Mouse (Mus musculus): ENCODE results near the gene Cacnb4. TPM values are rescaled to one million over a fixed set of nuclear protein-coding genes. Genes with fewer than 3 reads are reported as not detected.

Gene Cacnb4
- polyA plus RNA-seq, 1 experiment from 2014 or later: 0.30 TPM

DNA sequence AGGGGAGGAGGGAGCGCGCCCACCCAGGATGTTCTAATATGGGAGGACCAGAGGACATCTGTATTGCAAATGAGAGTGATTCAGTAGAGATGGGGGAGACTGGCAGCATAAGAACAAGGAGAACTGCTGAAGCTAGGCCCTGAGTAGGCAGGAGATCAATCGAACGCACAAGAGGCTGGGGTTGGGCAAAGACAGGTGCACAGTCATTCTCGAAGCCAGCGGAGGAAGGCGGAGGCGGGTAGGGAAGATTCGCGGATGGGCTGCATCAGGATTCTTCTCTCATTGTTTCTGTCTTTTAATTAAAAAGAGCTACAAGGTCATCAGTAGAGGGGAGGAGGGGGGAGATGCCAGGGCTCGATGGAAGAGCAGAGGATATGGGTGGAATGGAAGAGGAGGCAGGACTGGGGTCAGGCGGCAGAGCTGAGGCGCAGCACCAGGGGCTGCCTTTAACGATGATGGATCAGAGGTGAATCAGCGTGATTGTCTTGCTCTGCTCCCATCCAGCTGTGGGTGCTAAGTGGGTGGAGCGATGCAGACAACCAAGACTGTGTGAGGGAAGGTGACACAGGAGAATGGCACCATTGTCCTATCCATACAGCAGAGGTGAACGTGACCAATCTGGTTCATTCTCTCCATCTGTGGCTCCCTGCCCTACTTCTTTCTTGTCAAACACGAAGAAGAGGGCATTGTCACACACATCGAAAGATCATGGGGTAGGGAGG lies 166.7 kb downstream of the Cacnb4 start:
- no peaks in the 10 kb centered on the region for H3K4me1 ChIP-seq (ENCODE audit: control insufficient read depth, insufficient read depth, low read length)
- H3K4me3 ChIP-seq (ENCODE audit: low read depth, low read length): no peak overlapping the region
- ATAC-seq (replicated peaks; ENCODE audit: insufficient number of reproducible peaks, low FRiP score, low TSS enrichment): no peak
- H3K9ac ChIP-seq (ENCODE audit: low read depth, low read length): no peak overlapping the region
- no peak overlapping the region for H3K4me2 ChIP-seq
- H3K9me3 ChIP-seq (replicated peaks; ENCODE audit: control insufficient read depth, low read length): no peaks in the 10 kb centered on the region
- WGBS (ENCODE audit: insufficient replicate concordance): 74% methylated on average over 19 of the region's 19 CpGs
- H3K27me3 ChIP-seq (ENCODE audit: control insufficient read depth, insufficient read depth, low read length): no peaks in the 10 kb centered on the region
- H3K27ac ChIP-seq (ENCODE audit: low read depth, low read length): no peak overlapping the region
- H3K36me3 ChIP-seq (ENCODE audit: control insufficient read depth, insufficient read depth, low read length): no peaks in the 10 kb centered on the region

- Histone ChIP-seq H3K4me3 (ENCODE audit: low read depth, low read length) (no peak overlapping the region), H3K27ac (ENCODE audit: low read depth, low read length) (no peak overlapping the region), H3K4me1 (ENCODE audit: control insufficient read depth, insufficient read depth, low read length) (no peaks in the 10 kb centered on the region), H3K36me3 (ENCODE audit: control insufficient read depth, insufficient read depth, low read length) (no peaks in the 10 kb centered on the region), H3K4me2 (no peak overlapping the region), H3K27me3 (ENCODE audit: control insufficient read depth, insufficient read depth, low read length) (no peaks in the 10 kb centered on the region), H3K9me3 (replicated peaks; ENCODE audit: control insufficient read depth, low read length) (no peaks in the 10 kb centered on the region), H3K9ac (ENCODE audit: low read depth, low read length) (no peak overlapping the region)
- WGBS (ENCODE audit: insufficient replicate concordance): 72% methylated on average over 2 of the region's 2 CpGs
- no peak for ATAC-seq (replicated peaks; ENCODE audit: insufficient number of reproducible peaks, low FRiP score, low TSS enrichment)
These were observed 171.5 kb downstream of the Cacnb4 start for GRCm38 (mm10) chr2:52505164-52505563.

GRCm38 (mm10) chr2:52504762-52505161 lies 171.9 kb downstream of the Cacnb4 start:
- H3K27me3 ChIP-seq (ENCODE audit: control insufficient read depth, insufficient read depth, low read length): no peaks in the 10 kb centered on the region
- H3K4me1 ChIP-seq (ENCODE audit: control insufficient read depth, insufficient read depth, low read length): no peaks in the 10 kb centered on the region
- ATAC-seq (replicated peaks; ENCODE audit: insufficient number of reproducible peaks, low FRiP score, low TSS enrichment): no peak
- H3K9ac ChIP-seq (ENCODE audit: low read depth, low read length): no peak overlapping the region
- H3K9me3 ChIP-seq (replicated peaks; ENCODE audit: control insufficient read depth, low read length): no peaks in the 10 kb centered on the region
- WGBS (ENCODE audit: insufficient replicate concordance): 84% methylated on average over 3 of the region's 3 CpGs
- no peaks in the 10 kb centered on the region for H3K36me3 ChIP-seq (ENCODE audit: control insufficient read depth, insufficient read depth, low read length)
- no peak overlapping the region for H3K27ac ChIP-seq (ENCODE audit: low read depth, low read length)
- no peak overlapping the region for H3K4me3 ChIP-seq (ENCODE audit: low read depth, low read length)
- no peak overlapping the region for H3K4me2 ChIP-seq

DNA sequence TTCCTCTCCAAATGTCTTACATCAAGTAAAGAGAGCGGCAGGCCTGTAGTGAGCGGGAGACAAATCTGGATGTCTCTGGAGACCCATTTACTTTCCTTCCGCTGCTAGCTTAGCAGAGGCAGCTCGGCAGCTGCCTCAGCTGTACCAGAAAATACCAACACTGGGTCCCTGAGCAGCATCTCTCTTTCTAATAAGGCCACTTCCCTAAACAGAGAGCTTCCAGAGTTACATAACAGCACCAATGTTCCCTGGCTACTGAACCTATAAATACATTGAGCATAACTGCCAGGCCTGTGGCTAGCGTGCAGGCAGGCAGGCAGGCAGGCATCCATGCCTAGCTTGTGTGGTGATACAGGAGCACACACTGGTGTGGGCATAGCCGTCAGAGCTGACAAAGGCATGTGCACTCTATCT lies 176.8 kb downstream of the Cacnb4 start:
- H3K4me2 ChIP-seq: no peak overlapping the region
- H3K36me3 ChIP-seq (ENCODE audit: control insufficient read depth, insufficient read depth, low read length): no peaks in the 10 kb centered on the region
- H3K9me3 ChIP-seq (replicated peaks; ENCODE audit: control insufficient read depth, low read length): no peaks in the 10 kb centered on the region
- no peaks in the 10 kb centered on the region for H3K4me1 ChIP-seq (ENCODE audit: control insufficient read depth, insufficient read depth, low read length)
- WGBS (ENCODE audit: insufficient replicate concordance): 79% methylated on average over 6 of the region's 6 CpGs
- no peak for ATAC-seq (replicated peaks; ENCODE audit: insufficient number of reproducible peaks, low FRiP score, low TSS enrichment)
- H3K4me3 ChIP-seq (ENCODE audit: low read depth, low read length): no peak overlapping the region
- H3K27me3 ChIP-seq (ENCODE audit: control insufficient read depth, insufficient read depth, low read length): no peaks in the 10 kb centered on the region
- no peak overlapping the region for H3K27ac ChIP-seq (ENCODE audit: low read depth, low read length)
- H3K9ac ChIP-seq (ENCODE audit: low read depth, low read length): no peak overlapping the region

- Histone ChIP-seq H3K4me3 (ENCODE audit: low read depth, low read length) (no peak overlapping the region), H3K36me3 (ENCODE audit: control insufficient read depth, insufficient read depth, low read length) (no peaks in the 10 kb centered on the region), H3K27ac (ENCODE audit: low read depth, low read length) (no peak overlapping the region), H3K9me3 (replicated peaks; ENCODE audit: control insufficient read depth, low read length) (no peaks in the 10 kb centered on the region), H3K4me1 (ENCODE audit: control insufficient read depth, insufficient read depth, low read length) (no peaks in the 10 kb centered on the region), H3K9ac (ENCODE audit: low read depth, low read length) (no peak overlapping the region), H3K4me2 (no peak overlapping the region), H3K27me3 (ENCODE audit: control insufficient read depth, insufficient read depth, low read length) (no peaks in the 10 kb centered on the region)
- ATAC-seq (replicated peaks; ENCODE audit: insufficient number of reproducible peaks, low FRiP score, low TSS enrichment): no peak
- WGBS (ENCODE audit: insufficient replicate concordance): 70% methylated on average over 12 of the region's 12 CpGs
These were observed 177.5 kb downstream of the Cacnb4 start for GRCm38 (mm10) chr2:52499101-52499537.

DNA sequence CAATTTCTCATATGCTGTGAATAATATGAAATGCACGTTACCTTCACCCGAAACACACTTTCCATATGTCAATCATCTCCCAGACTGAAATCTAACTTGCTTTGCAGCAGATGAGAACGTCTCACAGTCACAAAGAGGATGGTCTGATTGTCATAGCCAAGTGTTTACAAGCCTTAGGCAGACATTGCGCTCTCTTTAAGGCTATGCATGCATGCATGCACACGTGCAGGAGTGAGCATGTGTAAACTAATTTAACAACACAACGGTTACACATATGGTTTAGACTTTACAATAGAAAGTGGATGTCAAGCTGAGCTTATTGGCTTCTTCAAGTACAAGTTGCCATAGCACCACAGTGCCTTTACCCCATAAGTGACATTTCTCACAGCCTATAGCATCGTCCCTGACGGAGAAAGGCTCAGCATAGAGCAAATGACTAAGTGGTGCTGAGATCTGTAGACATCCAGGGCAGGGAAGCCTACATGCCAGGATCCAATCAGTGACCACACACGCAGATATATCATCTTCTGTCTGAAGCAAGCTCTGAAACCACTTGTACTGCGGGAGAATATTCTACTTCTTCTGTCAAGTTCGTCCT lies 181.4 kb downstream of the Cacnb4 start:
- no peak overlapping the region for H3K9ac ChIP-seq (ENCODE audit: low read depth, low read length)
- H3K27ac ChIP-seq (ENCODE audit: low read depth, low read length): no peak overlapping the region
- H3K4me1 ChIP-seq (ENCODE audit: control insufficient read depth, insufficient read depth, low read length): no peaks in the 10 kb centered on the region
- no peaks in the 10 kb centered on the region for H3K27me3 ChIP-seq (ENCODE audit: control insufficient read depth, insufficient read depth, low read length)
- 76% methylated on average over 11 of the region's 11 CpGs for WGBS (ENCODE audit: insufficient replicate concordance)
- no peaks in the 10 kb centered on the region for H3K9me3 ChIP-seq (replicated peaks; ENCODE audit: control insufficient read depth, low read length)
- H3K36me3 ChIP-seq (ENCODE audit: control insufficient read depth, insufficient read depth, low read length): no peaks in the 10 kb centered on the region
- ATAC-seq (replicated peaks; ENCODE audit: insufficient number of reproducible peaks, low FRiP score, low TSS enrichment): no peak
- H3K4me2 ChIP-seq: no peak overlapping the region
- H3K4me3 ChIP-seq (ENCODE audit: low read depth, low read length): no peak overlapping the region

GRCm38 (mm10) chr2:52494274-52494673 lies 182.4 kb downstream of the Cacnb4 start:
- Histone ChIP-seq H3K36me3 (ENCODE audit: control insufficient read depth, insufficient read depth, low read length) (no peaks in the 10 kb centered on the region), H3K27ac (ENCODE audit: low read depth, low read length) (no peak overlapping the region), H3K4me2 (no peak overlapping the region), H3K27me3 (ENCODE audit: control insufficient read depth, insufficient read depth, low read length) (no peaks in the 10 kb centered on the region), H3K9me3 (replicated peaks; ENCODE audit: control insufficient read depth, low read length) (no peaks in the 10 kb centered on the region), H3K4me1 (ENCODE audit: control insufficient read depth, insufficient read depth, low read length) (no peaks in the 10 kb centered on the region), H3K4me3 (ENCODE audit: low read depth, low read length) (no peak overlapping the region), H3K9ac (ENCODE audit: low read depth, low read length) (no peak overlapping the region)
- WGBS (ENCODE audit: insufficient replicate concordance): 67% methylated on average over 8 of the region's 8 CpGs
- no peak for ATAC-seq (replicated peaks; ENCODE audit: insufficient number of reproducible peaks, low FRiP score, low TSS enrichment)

DNA sequence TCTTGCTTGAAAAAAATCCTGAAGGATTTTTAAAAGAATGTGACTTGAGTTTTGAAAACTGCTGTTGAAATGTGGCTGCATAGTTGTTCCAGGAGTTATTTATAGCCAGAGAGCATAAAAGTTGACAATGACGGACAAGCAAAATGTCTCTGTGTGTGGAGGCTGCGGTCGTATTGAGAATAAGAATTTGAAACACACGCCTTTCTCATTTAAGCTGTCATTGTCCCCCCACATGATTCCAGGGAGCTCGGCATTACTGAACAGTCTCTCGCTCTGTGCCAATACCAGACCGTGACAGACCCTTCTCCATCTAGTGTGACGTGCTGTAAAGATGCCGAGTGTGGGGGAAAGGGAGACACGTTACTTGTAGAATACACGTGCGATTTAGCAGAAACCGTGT lies 183.8 kb downstream of the Cacnb4 start:
- 69% methylated on average over 13 of the region's 13 CpGs for WGBS (ENCODE audit: insufficient replicate concordance)
- Histone ChIP-seq H3K4me2 (no peak overlapping the region), H3K9ac (ENCODE audit: low read depth, low read length) (no peak overlapping the region), H3K9me3 (replicated peaks; ENCODE audit: control insufficient read depth, low read length) (no peaks in the 10 kb centered on the region), H3K4me1 (ENCODE audit: control insufficient read depth, insufficient read depth, low read length) (no peaks in the 10 kb centered on the region), H3K4me3 (ENCODE audit: low read depth, low read length) (no peak overlapping the region), H3K27me3 (ENCODE audit: control insufficient read depth, insufficient read depth, low read length) (no peaks in the 10 kb centered on the region), H3K36me3 (ENCODE audit: control insufficient read depth, insufficient read depth, low read length) (no peaks in the 10 kb centered on the region), H3K27ac (ENCODE audit: low read depth, low read length) (no peak overlapping the region)
- no peak for ATAC-seq (replicated peaks; ENCODE audit: insufficient number of reproducible peaks, low FRiP score, low TSS enrichment)

DNA sequence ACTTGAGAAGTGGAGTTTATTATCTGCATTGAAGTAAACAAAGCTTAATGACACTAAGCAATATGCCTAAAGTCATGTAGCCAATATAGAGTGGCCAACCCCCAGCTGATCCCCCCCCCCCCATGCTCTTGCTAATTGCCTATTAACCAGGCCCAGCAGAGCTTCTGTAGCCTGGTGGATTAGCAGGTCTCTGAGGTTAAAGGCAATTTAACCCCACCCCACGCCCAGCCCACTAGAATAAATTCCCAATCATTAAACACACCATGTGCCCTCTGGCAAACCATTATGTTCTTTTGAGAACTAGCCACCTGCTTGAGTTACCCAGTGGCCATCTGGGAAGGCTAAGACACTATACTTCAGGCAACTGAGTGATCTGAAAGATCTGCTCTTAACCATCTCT lies 186.8 kb downstream of the Cacnb4 start:
- WGBS (ENCODE audit: insufficient replicate concordance): 83% methylated on average over 1 of the region's 1 CpGs
- H3K4me2 ChIP-seq: no peak overlapping the region
- no peaks in the 10 kb centered on the region for H3K9me3 ChIP-seq (replicated peaks; ENCODE audit: control insufficient read depth, low read length)

More for the DNA sequence above, 186.8 kb downstream of the Cacnb4 start:
- Histone ChIP-seq H3K4me1 (ENCODE audit: control insufficient read depth, insufficient read depth, low read length) (no peaks in the 10 kb centered on the region), H3K9ac (ENCODE audit: low read depth, low read length) (no peak overlapping the region), H3K27ac (ENCODE audit: low read depth, low read length) (no peak overlapping the region), H3K4me3 (ENCODE audit: low read depth, low read length) (no peak overlapping the region), H3K36me3 (ENCODE audit: control insufficient read depth, insufficient read depth, low read length) (no peaks in the 10 kb centered on the region), H3K27me3 (ENCODE audit: control insufficient read depth, insufficient read depth, low read length) (no peaks in the 10 kb centered on the region)
- ATAC-seq (replicated peaks; ENCODE audit: insufficient number of reproducible peaks, low FRiP score, low TSS enrichment): no peak
